Mouse (Mus musculus): ENCODE measurements around the gene Tmem178b.

Tmem178b gene

DNA sequence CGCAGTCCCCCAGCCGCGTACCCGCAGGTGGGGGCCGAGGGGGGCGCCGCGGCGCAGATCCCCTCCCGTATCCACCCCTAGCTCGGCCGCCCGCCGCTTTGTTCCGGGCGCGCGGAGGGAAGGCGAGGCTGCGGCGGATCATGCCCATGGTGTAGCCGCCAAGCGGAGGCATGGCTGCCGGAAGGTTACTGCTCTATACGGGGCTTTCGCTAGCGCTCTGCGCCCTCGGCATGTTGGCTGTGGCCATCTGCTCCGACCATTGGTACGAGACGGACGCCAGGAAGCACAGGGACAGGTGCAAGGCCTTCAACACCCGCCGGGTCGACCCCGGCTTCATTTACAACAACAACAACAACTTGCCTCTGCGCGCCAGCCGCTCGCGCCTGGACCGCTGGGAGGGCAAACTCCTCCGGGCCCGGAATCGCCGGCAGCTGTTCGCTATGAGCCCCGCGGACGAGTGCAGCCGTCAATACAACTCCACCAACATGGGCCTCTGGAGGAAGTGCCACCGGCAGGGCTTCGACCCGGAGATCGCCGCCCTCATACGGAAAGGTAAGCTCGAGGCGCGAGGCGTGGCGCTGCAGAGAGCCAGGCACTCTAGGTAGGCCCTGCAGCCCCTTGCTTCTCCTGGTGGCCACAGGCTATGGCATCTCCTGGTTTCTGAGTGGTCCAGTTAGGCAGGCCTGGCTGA, at the start of gene Tmem178b:
Gene Tmem178b (plus strand): TSS at position 371 of the 691 bp plus-strand sequence.
- DNase-seq (ENCODE audit: low spot score in 2 of 2), result no peak

DNA sequence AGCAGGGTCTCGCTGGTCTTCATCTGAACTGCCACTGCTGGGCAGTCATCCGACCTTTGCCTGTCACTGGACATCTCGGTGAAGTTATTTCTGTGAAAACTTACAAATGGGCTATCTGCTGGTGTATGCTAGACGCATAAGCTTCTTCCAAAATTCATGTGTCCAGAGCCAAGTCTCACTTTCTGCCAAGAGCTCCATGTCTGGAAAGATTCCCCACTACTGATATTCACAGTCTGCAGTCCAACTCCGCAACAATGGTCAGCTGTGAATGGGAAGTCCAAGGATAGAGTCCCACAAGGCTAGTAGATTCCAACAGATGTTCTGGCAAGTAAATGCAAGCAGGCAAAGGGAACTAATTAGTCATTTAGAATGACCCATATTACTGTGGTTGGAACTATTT, 44.3 kb upstream of the Tmem178b start:
- no peak for DNase-seq (ENCODE audit: low spot score in 2 of 2)

DNA sequence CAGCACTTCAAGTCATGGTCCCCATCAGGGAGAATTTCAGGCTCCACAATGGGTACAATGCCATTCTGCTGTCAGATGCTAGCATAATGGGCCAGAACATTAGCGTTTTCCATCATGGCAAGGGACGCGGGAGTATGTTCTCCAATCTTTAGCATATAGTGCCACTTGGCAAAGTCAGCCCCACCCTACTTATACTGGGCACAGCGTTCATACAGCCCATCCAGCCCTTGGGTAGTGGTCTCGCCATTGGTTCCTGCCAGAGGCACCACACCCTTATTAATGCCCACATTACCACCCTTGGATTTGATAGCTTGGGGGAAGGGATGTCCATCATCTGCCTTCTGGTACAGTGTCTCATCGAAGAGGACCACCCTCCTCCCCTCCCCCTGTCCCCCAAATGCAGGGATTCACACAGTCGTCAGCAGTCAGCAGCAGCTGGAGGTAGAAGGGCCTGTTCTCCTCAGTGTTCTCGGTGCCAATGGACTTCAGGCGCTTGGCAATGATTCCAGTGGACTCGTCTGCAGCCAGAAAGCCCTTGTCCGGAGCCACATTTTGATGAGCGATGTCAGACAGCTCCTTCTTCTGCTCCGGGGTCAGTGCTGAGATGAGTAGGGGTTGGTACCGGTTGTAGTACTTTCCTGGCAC, 29.3 kb upstream of the Tmem178b start:
- no peak for DNase-seq (ENCODE audit: low spot score in 2 of 2)

DNA sequence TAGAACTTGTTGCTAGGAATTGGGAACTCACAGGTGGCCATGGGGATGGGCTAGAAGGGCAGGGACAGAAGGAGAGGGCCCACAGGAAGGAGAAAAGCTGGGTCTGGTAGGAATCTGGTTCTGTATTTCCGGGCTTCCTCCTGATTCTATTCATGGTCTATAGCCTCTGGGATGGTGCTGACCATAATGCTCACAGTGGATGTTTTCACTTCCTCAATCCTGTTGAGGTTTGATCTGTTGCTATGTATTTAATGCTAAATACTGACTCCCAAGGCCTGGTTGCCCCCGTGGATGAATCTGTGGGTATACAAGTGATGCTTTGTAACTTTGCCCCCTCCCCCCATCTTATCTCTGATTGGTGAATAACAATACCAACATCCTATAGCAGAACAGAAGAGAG, 25.5 kb upstream of the Tmem178b start:
- no peak for DNase-seq (ENCODE audit: low spot score in 2 of 2)

DNA sequence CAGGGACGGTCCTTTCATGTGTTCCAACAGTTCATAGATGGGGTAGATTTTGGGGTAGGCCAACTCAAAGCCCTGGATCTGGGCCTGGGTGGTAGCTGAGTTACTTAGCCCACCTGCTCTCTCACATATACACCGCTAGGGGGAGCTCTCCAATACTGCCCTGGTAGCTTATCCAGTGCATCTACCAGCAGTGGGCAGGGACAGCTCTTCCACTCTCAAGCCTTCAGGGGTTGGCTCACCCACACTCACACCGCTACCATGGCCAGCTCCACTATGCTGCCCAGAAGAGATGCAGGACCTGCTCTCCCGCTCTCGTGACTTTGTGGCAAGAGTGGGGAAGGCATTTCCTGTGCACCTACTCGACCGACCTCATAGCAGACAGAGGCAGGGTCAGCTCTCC, 24.3 kb upstream of the Tmem178b start:
- no peak for DNase-seq (ENCODE audit: low spot score in 2 of 2)

DNA sequence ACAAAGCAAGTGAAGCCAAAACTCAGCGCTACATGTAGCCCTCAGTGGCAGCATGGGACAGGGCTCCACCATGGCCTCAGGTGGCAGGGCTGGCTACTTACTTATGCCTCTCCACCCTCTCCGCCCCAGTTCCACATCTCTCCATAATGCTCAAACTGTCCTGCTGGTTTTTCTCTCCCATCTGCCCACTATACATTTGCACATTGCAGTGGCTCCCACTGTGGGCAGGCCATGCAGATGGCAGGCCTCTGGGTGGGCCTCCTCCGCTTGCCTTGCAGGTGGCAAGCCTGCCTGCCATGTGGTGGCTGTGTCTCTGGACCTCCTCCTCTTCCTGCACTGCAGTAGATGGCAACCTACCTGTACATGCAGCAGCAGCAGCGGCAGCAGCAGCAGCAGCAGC, 23.4 kb upstream of the Tmem178b start:
- DNase-seq (ENCODE audit: low spot score in 2 of 2), result no peak

DNA sequence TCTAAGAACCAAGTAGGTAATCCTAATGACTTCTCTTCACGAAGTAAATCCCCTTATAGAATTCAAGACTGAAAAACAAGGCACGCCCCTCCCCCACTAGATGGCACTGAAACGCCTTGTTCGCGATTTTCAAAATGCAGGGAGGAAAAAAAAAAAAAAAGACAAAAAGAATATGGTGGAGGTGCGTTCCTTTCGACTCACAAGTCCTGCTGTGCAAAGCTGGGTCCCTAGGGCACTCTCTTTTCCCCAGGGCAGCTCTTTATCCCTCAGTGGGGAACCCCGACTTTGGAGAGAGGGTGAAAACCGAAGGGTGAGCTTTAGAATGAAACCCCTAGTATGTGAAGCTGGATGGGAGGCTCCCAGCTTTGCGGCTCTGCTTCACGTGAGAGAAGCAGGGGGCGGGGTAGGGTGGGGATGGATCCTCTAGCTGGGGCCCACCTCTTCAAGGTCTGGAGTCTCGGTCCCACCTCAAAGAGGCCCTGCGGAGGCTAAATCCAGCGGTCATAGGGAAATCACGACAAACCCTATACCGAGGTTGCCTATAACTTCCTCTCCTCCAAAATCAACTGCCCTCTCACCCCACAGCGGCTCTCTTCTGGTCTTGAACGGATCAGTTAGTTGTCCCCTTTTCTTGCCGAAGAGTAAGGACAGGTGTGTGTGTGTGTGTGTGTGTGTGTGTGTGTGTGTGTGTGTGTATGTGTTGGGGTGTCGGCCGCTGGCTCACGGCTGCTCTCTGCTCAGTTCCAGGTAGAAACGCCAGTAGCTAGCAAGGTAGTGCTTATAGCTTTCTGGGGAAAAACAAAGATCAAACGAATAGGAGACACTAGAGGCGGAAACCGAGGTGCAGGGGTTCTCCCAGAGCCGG, 2.6 kb upstream of the Tmem178b start:
- no peak for DNase-seq (ENCODE audit: low spot score in 2 of 2)

DNA sequence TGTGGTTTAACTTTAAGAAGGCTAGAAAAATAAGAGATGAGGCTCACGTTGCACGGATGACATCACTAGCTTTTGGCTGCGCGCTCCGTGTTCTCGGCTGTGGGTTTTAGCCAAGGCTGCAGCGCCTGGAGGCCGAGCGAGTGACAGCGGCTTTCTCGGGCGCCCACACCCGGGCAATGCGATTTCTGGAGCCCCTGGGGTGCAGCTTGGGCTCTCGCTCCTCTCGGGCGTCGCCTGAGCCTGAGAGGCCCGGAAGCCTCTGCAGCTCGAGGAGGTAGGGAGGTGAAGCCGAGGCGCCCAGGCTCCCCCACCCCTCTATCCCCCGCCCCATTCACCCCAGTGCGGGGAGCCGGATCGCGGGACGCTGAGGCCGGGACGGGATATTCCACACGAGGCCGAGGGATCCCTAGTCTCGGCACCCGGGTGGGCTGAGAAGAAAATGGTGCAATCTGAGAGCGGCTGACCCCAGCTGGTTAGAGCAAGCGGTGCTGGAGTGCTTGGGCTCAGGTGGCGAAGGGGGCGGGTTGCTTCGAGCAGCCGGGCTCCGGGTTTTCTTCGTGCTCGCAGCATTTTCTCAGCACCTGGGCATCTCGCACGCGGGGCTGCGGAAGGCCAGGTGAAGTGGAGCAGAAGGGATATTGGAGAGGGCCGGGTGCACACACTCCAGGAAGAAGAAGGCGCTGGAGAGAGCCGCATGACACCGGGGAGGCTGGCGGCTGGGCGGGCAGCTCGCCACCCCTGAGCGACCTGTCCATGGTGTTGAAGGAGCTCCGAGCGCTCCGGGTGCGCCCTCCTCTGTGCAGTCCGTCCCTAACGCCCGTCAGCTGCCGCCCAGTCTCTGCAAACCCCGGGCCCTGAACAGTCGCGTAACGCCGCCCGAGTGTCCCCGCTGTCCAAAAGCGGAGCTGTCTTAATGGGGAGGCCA, 1.4 kb upstream of the Tmem178b start:
- DNase-seq (ENCODE audit: low spot score in 2 of 2), result peak in 1 of 2 experiments; percentile 14

DNA sequence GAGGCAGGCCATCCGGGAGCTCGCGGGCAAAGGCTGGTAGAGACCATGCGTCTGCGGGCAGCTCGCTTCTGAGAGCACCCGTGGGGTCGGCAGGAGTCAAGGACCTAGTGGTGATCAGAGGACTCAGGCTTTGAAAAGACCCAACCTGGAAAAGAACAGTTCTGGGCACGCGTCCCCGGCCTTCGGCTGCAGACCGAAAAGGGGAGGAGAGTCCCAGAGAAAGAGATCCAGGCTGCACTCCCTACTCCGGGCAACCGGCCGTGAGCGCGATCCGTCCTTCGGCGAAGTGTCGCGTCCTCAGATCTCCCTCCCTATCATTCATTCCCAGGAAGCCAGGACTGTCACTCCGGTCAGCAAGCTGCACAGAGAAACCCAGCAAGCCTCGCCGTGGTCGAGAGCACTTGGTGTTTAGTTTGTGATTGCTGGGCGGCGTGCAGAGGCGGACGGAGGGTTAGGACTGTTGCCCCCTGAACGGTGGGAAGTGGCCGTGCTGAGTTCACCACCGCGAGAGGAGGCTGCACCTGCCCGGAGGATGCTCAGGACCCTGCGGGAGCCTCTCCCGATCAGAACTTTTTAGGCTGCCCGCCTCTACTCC, 668 bp upstream of the Tmem178b start:
- DNase-seq (ENCODE audit: low spot score in 2 of 2), result no peak

DNA sequence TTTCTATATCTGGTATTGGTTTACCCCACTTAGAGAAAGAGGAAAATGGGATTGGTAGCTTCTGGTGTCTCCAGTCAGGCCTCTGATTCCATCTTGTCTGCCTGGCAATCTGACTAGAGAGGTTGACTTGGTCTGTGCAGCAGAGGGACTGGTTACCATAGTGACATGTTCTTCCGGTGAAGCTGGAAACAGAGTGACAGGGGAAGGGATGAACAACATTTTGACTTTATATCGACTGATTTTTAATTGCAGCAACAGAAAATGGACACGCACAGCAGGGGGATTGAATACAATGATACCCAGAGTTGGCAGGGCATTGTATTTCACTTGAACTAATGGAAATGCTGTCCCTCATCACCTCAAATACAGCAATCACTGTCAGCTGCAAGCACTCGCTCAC, 2.1 kb downstream of the Tmem178b start:
- no peak for DNase-seq (ENCODE audit: low spot score in 2 of 2)

DNA sequence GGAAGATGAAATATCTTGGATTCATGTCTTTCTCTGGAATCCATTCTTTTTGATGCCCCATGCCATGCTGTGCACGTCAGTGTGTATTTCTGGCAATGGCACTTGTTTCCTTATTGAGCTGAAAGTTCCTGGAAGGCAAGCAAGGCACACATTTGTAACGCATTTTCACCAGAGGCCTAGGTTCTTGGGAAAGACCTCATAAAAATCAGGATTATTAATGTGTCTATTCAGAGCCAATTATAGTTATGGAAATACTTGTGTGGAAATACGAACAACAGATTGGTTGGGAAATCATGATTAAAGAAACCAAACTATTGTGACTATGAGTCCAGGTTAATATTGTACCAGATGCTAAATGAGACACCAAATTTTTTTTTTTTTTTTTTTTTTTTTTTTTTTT, 3.4 kb downstream of the Tmem178b start:
- DNase-seq (ENCODE audit: low spot score in 2 of 2), result no peak

DNA sequence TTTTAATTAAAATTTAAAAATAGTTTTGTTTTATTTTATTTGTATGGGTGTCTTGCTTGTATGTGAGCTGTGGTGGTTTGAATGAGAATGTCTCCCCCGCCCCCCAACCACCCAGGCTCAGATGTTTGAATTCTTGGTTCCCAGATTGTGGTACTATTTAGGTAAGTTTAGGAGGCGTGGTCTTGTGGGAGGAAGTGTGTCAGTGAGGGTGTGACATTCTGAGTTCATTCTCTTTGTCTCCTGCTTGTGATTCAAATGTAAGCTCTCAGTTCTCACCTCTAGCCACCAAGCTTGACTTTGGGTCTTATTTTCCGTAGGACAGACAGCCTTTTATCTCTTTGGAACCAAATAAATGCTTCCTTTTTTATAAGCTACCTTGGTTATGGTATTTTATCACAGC, 17.7 kb downstream of the Tmem178b start:
- no peak for DNase-seq (ENCODE audit: low spot score in 2 of 2)

DNA sequence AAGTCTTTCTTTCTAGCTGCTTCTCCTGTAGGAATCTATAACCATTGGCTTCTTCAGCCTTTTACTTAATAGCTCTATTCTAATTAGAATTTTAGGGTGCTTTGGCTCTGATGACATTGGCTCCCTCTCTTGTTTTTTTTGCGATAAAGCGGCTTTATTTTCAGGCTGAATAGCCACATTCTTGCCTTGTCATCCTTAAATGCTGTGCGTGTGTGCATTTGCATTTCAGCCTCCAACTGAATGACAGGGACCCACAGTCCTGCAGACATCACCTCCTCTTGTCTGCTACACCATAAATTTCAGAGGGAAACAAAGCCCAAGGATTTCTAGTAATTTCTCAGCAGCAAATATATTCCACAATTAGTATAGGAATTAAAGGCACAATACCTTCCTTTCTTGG, 23.4 kb downstream of the Tmem178b start:
- no peak for DNase-seq (ENCODE audit: low spot score in 2 of 2)

DNA sequence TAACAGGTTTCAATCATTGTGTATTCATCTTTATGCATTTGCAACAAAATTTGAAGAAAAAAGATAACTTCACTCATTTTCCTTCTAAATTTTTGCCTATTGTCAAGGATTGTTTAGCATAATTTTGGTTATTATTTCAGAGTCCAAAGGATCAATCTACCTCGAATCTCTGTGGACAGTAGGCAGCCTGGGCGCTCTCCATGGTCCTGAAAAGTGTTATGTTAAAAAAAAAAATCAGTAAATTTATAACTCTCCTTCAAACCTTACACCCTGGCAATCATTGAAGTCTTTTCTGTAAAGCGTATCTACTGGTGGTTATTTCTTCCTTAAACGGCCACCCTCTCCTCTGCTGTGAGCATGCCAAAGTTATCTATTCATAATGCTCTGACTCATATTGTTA, 26.2 kb downstream of the Tmem178b start:
- peak in 1 of 2 experiments; percentile 20 for DNase-seq (ENCODE audit: low spot score in 2 of 2)

DNA sequence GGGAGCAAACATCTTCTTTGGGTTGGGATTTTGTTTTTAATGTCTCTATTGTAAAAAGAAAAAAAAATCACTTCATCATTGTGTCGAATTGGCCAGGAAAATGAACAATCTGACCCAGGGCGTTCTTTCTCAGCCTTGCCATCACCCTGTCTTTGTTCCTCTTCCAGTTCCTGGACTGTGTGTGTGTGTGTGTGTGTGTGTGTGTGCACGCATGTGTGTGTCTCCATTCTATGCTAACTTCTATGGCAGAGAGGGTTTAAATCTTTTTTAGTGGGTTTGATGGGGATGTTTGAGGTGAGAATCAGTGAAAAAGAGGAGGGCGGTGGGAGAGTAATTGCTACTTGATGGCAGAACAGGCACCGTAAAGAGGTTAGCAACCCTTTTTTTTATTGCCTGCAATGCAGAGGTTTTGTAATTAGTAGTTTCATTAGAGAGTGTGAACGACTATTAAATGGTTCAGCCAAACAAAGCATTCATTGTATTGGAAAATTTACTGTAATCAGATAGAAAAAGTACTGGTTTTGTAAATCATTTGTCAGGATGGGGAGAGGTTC, 30.2 kb downstream of the Tmem178b start:
- no peak for DNase-seq (ENCODE audit: low spot score in 2 of 2)

DNA sequence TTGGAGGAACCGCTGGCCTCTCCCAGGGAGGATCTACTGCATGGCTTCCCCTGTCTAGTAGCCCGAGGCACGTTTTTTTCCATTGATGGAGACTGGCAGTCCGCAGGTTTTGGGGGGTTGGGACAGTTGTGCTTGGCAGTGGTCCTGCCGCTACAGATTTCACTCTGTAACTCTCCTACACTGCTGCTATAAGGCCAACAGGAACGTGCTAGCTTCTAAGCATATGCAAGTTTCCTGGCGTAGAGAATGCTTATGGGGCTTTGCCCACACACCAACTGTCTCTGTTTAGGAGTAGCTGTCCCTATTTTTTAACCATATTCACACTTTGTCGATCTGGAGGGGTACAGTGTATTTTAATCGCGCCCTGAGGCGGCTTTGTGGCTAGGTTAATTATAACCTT, 30.8 kb downstream of the Tmem178b start:
- DNase-seq (ENCODE audit: low spot score in 2 of 2), result no peak

DNA sequence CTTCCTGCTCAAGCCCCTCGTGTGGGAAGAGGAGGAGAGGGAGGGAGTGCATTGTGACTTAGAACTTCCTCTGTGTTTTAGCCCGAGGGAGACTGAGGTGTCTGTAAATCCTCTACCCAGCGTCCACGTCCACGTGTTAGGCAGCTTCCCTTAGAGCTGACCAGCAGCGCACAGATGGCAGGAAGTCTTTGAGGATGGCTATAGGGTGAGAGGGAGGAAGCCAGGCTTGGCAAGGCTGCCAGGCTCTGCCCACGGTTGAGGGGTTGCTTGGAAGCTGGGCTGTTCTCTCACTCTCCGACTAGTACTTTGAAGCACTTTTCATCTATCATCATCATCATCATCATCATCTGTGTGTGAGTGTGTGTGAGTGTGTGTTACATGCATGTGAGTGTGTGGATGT, 41.9 kb downstream of the Tmem178b start:
- no peak for DNase-seq (ENCODE audit: low spot score in 2 of 2)

DNA sequence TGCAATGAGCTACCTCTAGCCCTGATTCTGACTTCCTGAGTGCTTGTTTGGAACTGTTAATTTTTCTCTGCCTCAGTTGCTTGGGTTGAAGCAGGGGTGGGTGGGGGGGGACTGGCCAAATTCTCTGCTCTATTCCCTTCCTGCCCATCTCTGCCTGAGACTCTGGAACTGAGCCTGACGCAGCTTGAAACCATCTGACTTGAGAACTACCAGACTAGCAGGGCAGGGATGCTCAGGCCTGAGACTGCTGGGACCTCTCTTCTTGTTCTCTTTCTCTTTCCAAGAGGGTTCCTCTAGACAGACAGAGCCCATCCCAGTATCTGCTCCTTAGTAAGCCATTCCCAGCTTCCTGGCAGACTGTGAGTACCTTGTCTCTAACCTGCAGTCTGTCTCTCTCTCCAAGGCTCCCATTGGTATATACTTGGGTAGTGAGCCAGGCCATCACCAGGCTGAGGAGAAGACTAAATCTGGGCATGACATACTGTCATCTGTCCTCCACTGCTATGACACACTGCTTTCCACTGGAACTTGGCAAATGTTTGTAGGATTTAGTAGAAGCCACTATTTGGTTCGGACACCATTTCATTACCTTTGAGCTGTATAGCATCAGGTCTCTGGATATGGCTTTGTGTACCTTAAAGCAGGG, 42.7 kb downstream of the Tmem178b start:
- DNase-seq (ENCODE audit: low spot score in 2 of 2), result no peak

DNA sequence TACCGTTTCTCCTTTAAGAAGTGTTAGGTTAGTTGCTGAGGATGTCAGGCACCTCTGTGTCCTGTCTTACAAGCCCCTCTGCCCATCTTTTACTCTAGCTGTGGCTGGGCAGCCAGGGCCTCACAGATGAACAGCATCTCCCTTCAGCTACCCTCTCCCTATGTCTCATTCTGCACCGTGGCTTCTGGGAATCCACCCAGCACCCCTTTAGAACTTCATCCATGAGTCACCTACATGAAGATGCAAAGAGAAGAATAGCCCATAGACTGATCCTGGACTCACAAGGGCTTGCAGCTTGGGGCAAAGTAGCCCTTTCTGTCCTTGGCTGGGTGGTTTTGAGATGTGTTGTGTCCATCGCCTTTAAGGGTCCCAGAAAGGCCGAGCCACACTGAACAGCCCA, 43.4 kb downstream of the Tmem178b start:
- DNase-seq (ENCODE audit: low spot score in 2 of 2), result no peak

DNA sequence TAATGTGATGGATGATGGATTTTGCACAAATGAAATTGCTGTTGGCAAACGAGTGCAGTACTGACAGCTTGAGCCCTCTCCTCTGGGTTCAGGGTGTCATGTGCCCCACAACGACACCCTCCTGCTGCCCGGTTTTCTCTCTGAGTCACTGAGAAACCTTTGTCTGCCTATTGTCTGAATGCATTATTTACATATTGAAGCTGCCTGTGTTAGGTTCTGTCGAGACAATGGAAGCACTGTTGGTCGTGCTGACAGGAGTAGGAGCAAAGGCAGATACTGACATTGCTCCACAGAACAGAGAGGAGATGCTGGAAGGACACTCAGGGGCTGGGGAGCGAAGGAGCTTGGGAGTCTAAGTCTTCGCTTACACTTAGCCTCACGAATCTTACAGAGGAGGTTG, 44.2 kb downstream of the Tmem178b start:
- DNase-seq (ENCODE audit: low spot score in 2 of 2), result no peak

Measured in spleen, postnatal 10 days (tissue).